Mouse (Mus musculus): ENCODE results near the gene Fancc.

- TF ChIP-seq CTCF (IDR thresholded peaks at IDR 0.05; ENCODE audit: borderline replicate concordance, insufficient read depth, low read depth, low read length): no peak
- no peak for TF ChIP-seq POLR2A (IDR thresholded peaks at IDR 0.05; ENCODE audit: borderline replicate concordance, insufficient read depth, low read length)
Observed at GRCm38 (mm10) chr13:63297933-63298332, 199.1 kb downstream of the Fancc start.
